Mouse (Mus musculus) C2C12 (cell line): ENCODE measurements at regions not wholly inside any gene's neighbourhood (a gene's known extent, or its start where the extent isn't known, plus 50 kb on each side); places are given as distances from the start of the nearest gene placed in this dataset.

ENCODE experiments used
- CEBPB ChIP-seq: IDR thresholded peaks from one replicate; pipeline ENCODE4 v1.6.1; 2011; ENCODE audit warnings: low read depth, mild to moderate bottlenecking, control low read depth, moderate library complexity
- CTCF ChIP-seq: IDR thresholded peaks from one replicate; pipeline ENCODE4 v1.5.1; 2011; ENCODE audit not compliant: control insufficient read depth, insufficient read depth, insufficient read length
- FOSL1 ChIP-seq: IDR thresholded peaks from one replicate; pipeline ENCODE4 v1.8.0; 2011; ENCODE audit warnings: mild to moderate bottlenecking, low read length; ENCODE audit not compliant: poor library complexity, insufficient read depth, severe bottlenecking
- MAX ChIP-seq: IDR thresholded peaks from one replicate; pipeline ENCODE4 v1.6.1; 2011; ENCODE audit warnings: mild to moderate bottlenecking, control low read depth
- MYOD1 ChIP-seq: IDR thresholded peaks from one replicate; pipeline ENCODE4 v1.6.1; 2011; ENCODE audit warnings: low read depth; ENCODE audit not compliant: control insufficient read depth, insufficient read length
- MYOG ChIP-seq: IDR thresholded peaks from one replicate; pipeline ENCODE4 v1.6.1; 2011; ENCODE audit not compliant: control insufficient read depth, insufficient read length; ENCODE audit errors: extremely low read depth
- USF1 ChIP-seq: IDR thresholded peaks from one replicate; pipeline ENCODE4 v1.6.1; 2011; ENCODE audit warnings: low read depth, mild to moderate bottlenecking, control low read depth, moderate library complexity

DNA sequence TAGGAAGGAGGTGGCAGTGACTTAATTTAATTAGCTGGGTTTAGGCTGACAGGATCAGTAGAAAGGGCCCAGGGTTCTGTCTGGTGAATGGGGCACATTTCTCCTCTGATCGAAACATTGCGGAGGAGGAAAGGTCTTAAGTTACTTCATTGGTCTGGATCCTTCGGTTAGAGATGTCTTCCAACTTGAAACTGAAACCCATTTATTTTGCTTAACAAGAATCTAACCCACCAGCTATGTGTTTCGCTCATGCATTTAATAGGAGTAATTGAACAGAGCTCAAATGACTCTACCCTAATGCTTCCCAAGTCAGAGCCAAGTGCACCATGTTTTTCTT, 64.2 kb upstream of the Pitx1 start:
- TF ChIP-seq CTCF (no peak), USF1 (no peak), MAX (no peak), FOSL1 (no peak), CEBPB (no peak), MYOD1 (no peak), MYOG (no peak)
